In the genomic region with DNA sequence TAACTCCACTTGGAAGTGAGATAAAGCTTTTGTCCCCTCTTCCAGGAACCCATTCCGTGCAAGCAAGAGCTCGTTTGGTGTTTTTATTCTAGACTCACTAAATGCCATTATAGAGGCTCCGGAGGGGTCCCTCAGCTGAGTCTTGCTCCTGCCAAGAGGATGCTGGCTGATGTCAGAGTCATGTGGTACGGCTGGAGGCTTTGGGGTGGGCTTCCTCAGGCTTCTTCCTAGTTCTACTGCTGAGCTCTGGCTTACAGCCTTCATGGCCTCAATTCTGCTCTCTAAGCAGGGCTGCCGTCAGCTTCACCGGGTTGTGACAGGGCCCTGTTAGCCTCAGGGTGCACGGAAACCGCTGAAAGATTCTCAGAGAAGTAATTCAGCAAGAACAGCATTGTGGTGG, we compare ENCODE assay signal across 15 mouse cellular contexts.
DNase-seq lines count a peak whose midpoint lies in the region; ATAC-seq and TF ChIP-seq lines count a peak whose summit lies in the region.
"Had no signal": no experiment of that assay in that cellular context is flagged by ENCODE, and none has a peak within 500 bp of the region (broad histone marks: within the 10 kb centered on the region; RNA-seq: fewer than 3 reads in every experiment).

No protein-coding gene starts in this region.

- DNase-seq in cerebellum, postnatal 10 days: peak; percentile 68 to 77
- no peak for DNase-seq in cerebellum, postnatal 36 days
- no peak for DNase-seq in midbrain, embryonic 11.5 days (ENCODE audit: low spot score, missing footprints)
- no peak for DNase-seq in gastrocnemius, postnatal 25 days
- DNase-seq: adrenal gland, postnatal 14 days; gastrocnemius, adult 2 months; heart, postnatal 36 days; kidney, adult 8-10 months; liver; lung, postnatal 14 days; thymus, adult 18-20 months had no signal

- 55% methylated on average over 8 of the region's 8 CpGs for WGBS in midbrain, embryonic 13.5 days
- 65% methylated on average over 8 of the region's 8 CpGs for WGBS in midbrain, embryonic 11.5 days
- WGBS in forebrain, embryonic 15.5 days: 17% methylated on average over 8 of the region's 8 CpGs
- 32% methylated on average over 8 of the region's 8 CpGs for WGBS in neural tube, embryonic 13.5 days
- 77% methylated on average over 8 of the region's 8 CpGs for WGBS in intestine, postnatal 0 days

- no peaks in the 10 kb centered on the region for H3K36me3 ChIP-seq in midbrain, embryonic 13.5 days
- no peaks in the 10 kb centered on the region for H3K36me3 ChIP-seq in midbrain, embryonic 11.5 days (ENCODE audit: control insufficient read depth, insufficient read depth, low read length)
- H3K36me3 ChIP-seq in forebrain, embryonic 15.5 days: no peaks in the 10 kb centered on the region
- H3K36me3 ChIP-seq in neural tube, embryonic 13.5 days: no peaks in the 10 kb centered on the region
- H3K36me3 ChIP-seq in intestine, postnatal 0 days (ENCODE audit: control insufficient read depth, insufficient read depth): no peaks in the 10 kb centered on the region

- H3K4me2 ChIP-seq in midbrain, embryonic 13.5 days (replicated peaks): no peak overlapping the region
- no peak overlapping the region for H3K4me2 ChIP-seq in midbrain, embryonic 11.5 days
- H3K4me2 ChIP-seq in forebrain, embryonic 15.5 days (replicated peaks): no peak overlapping the region
- no peak overlapping the region for H3K4me2 ChIP-seq in neural tube, embryonic 13.5 days
- H3K4me2 ChIP-seq in intestine, postnatal 0 days (replicated peaks; ENCODE audit: low read depth): no peak overlapping the region

- no peak overlapping the region for H3K9ac ChIP-seq in midbrain, embryonic 13.5 days (replicated peaks)
- no peak overlapping the region for H3K9ac ChIP-seq in midbrain, embryonic 11.5 days (ENCODE audit: low read length)
- no peak overlapping the region for H3K9ac ChIP-seq in forebrain, embryonic 15.5 days (replicated peaks)
- no peak overlapping the region for H3K9ac ChIP-seq in neural tube, embryonic 13.5 days
- no peak overlapping the region for H3K9ac ChIP-seq in intestine, postnatal 0 days (ENCODE audit: low read depth, low read length)

- TF ChIP-seq CTCF in intestine, postnatal 0 days (IDR thresholded peaks at IDR 0.05; ENCODE audit: low read depth): no peak

- 0 out of 2 replicates have a peak, but pooled peaks have one; percentile 30 for ATAC-seq in midbrain, embryonic 13.5 days
- no peak for ATAC-seq in midbrain, embryonic 11.5 days (ENCODE audit: low FRiP score)
- ATAC-seq in forebrain, embryonic 15.5 days (replicated peaks): peak; percentile 25
- 0 out of 2 replicates have a peak, but pooled peaks have one; percentile 47 for ATAC-seq in neural tube, embryonic 13.5 days (ENCODE audit: low read depth)
- ATAC-seq in intestine, postnatal 0 days: no peak

- H3K9me3 ChIP-seq in midbrain, embryonic 13.5 days: no peaks in the 10 kb centered on the region
- H3K9me3 ChIP-seq in midbrain, embryonic 11.5 days (ENCODE audit: control insufficient read depth, low read length): no peaks in the 10 kb centered on the region
- H3K9me3 ChIP-seq in forebrain, embryonic 15.5 days: no peaks in the 10 kb centered on the region
- no peaks in the 10 kb centered on the region for H3K9me3 ChIP-seq in neural tube, embryonic 13.5 days
- no peaks in the 10 kb centered on the region for H3K9me3 ChIP-seq in intestine, postnatal 0 days (ENCODE audit: control insufficient read depth)

- peak overlapping the region; percentile 49 for H3K27ac ChIP-seq in midbrain, embryonic 13.5 days
- H3K27ac ChIP-seq in midbrain, embryonic 11.5 days (ENCODE audit: low read depth, low read length): no peak overlapping the region
- H3K27ac ChIP-seq in forebrain, embryonic 15.5 days (replicated peaks): no peak overlapping the region; the same call in 1 of the 2 replicates
- H3K27ac ChIP-seq in neural tube, embryonic 13.5 days (replicated peaks): peak overlapping the region; percentile 56
- no peak overlapping the region for H3K27ac ChIP-seq in intestine, postnatal 0 days (ENCODE audit: low read depth, low read length)
- H3K27ac ChIP-seq: gastrocnemius, adult 2 months had no signal

- H3K4me3 ChIP-seq in midbrain, embryonic 13.5 days (replicated peaks): no peak overlapping the region
- H3K4me3 ChIP-seq in midbrain, embryonic 11.5 days (ENCODE audit: low read depth, low read length): no peak overlapping the region
- no peak overlapping the region for H3K4me3 ChIP-seq in forebrain, embryonic 15.5 days
- no peak overlapping the region for H3K4me3 ChIP-seq in neural tube, embryonic 13.5 days
- no peak overlapping the region for H3K4me3 ChIP-seq in intestine, postnatal 0 days (ENCODE audit: low read depth, low read length)
- H3K4me3 ChIP-seq: gastrocnemius, adult 2 months had no signal

- H3K4me1 ChIP-seq in midbrain, embryonic 13.5 days (replicated peaks): peaks cover 15% of the 10 kb centered on the region; the same call in 1 of the 2 replicates
- H3K4me1 ChIP-seq in midbrain, embryonic 11.5 days (ENCODE audit: control insufficient read depth, insufficient read depth, low read length): no peaks in the 10 kb centered on the region
- peaks cover 26% of the 10 kb centered on the region for H3K4me1 ChIP-seq in forebrain, embryonic 15.5 days
- H3K4me1 ChIP-seq in neural tube, embryonic 13.5 days (replicated peaks): peaks cover 24% of the 10 kb centered on the region
- H3K4me1 ChIP-seq in intestine, postnatal 0 days (replicated peaks; ENCODE audit: control insufficient read depth, insufficient read depth, low read length): no peaks in the 10 kb centered on the region

- H3K27me3 ChIP-seq in midbrain, embryonic 13.5 days: no peaks in the 10 kb centered on the region
- no peaks in the 10 kb centered on the region for H3K27me3 ChIP-seq in midbrain, embryonic 11.5 days (ENCODE audit: control insufficient read depth, insufficient read depth, low read length)
- no peaks in the 10 kb centered on the region for H3K27me3 ChIP-seq in forebrain, embryonic 15.5 days
- no peaks in the 10 kb centered on the region for H3K27me3 ChIP-seq in neural tube, embryonic 13.5 days
- H3K27me3 ChIP-seq in intestine, postnatal 0 days (replicated peaks; ENCODE audit: control insufficient read depth, insufficient read depth, low read length): no peaks in the 10 kb centered on the region

Comparison
In these comparisons a context has a peak if more than half of its experiments do, and no peak if none do; other contexts are left out.
1. DNase-seq: peak in cerebellum, postnatal 10 days (2 of 2); none in cerebellum, postnatal 36 days (0 of 2), midbrain, embryonic 11.5 days (single experiment) and gastrocnemius, postnatal 25 days (single experiment).
2. ATAC-seq: peak in midbrain, embryonic 13.5 days (single experiment), forebrain, embryonic 15.5 days (single experiment) and neural tube, embryonic 13.5 days (single experiment); none in midbrain, embryonic 11.5 days (single experiment) and intestine, postnatal 0 days (single experiment).
3. H3K27ac ChIP-seq: peak in midbrain, embryonic 13.5 days (single experiment) and neural tube, embryonic 13.5 days (single experiment); none in midbrain, embryonic 11.5 days (single experiment), forebrain, embryonic 15.5 days (single experiment) and intestine, postnatal 0 days (single experiment).